8 mouse cellular contexts compared by ENCODE assay signal in genomic region chr4:132074077-132074932, GRCm38 (mm10). TPM values are rescaled to one million over a fixed set of nuclear protein-coding genes. Genes with fewer than 3 reads are reported as not detected.
DNase-seq lines count a peak whose midpoint lies in the region; ATAC-seq and TF ChIP-seq lines count a peak whose summit lies in the region.

Gene Gm10300, plus strand, starts transcription at chr4:132074697.

- TF ChIP-seq CTCF in left cerebral cortex, adult 2 months (IDR thresholded peaks at IDR 0.05), result no peak
- TF ChIP-seq CTCF in liver, embryonic 14.5 days (IDR thresholded peaks at IDR 0.05; ENCODE audit: low read depth), result no peak

- H3K9me3 ChIP-seq in liver, embryonic 14.5 days (ENCODE audit: control insufficient read depth, low read length), result no peaks in the 10 kb centered on the region

- no peaks in the 10 kb centered on the region for H3K27me3 ChIP-seq in liver, embryonic 14.5 days (ENCODE audit: control insufficient read depth, insufficient read depth, low read length)

- intact Hi-C loops in left cerebral cortex, adult 2 months (cut with DNase I), result no loop called here
- intact Hi-C loops in gastrocnemius, postnatal 36 days (cut with DNase I), result loop anchor here (1.0 kb wide), 1 partner anchor 26 kb away; no protein-coding TSS in a partner anchor

- peak within 1 kb of the TSS; percentile 83 for H3K27ac ChIP-seq in left cerebral cortex, adult 2 months
- peak within 1 kb of the TSS; percentile 100 for H3K27ac ChIP-seq in liver, embryonic 14.5 days

- H3K4me2 ChIP-seq in liver, embryonic 14.5 days (ENCODE audit: low read depth), result peak within 1 kb of the TSS; percentile 100

- H3K4me1 ChIP-seq in liver, embryonic 14.5 days (replicated peaks; ENCODE audit: control insufficient read depth in 2 of 2, insufficient read depth in 2 of 2, low read length in 1 of 2), result peaks cover 69 to 75% of the 10 kb centered on the region in 2 experiments

- no peak for TF ChIP-seq EP300 in liver, embryonic 14.5 days (IDR thresholded peaks at IDR 0.05; ENCODE audit: low read depth)

- WGBS in liver, embryonic 14.5 days (ENCODE audit: insufficient replicate concordance), result 0% methylated on average over 42 of the region's 42 CpGs

- peak within 1 kb of the TSS; percentile 89 for H3K4me3 ChIP-seq in left cerebral cortex, adult 2 months
- H3K4me3 ChIP-seq in liver, embryonic 14.5 days (ENCODE audit: insufficient read depth in 1 of 2, low read depth in 2 of 2, low read length in 2 of 2), result peak within 1 kb of the TSS; percentile 88 to 94

- peaks cover 39% of the 10 kb centered on the region for H3K36me3 ChIP-seq in liver, embryonic 14.5 days (replicated peaks; ENCODE audit: control insufficient read depth, insufficient read depth, low read depth)

- DNase-seq in left cerebral cortex, adult 2 months (ENCODE audit: extremely low spot score in 1 of 2, low spot score in 2 of 2), result peak in 1 of 2 experiments; percentile 17
- no peak for DNase-seq in left cerebral cortex, adult 11 months (ENCODE audit: low spot score)
- peak; percentile 66 for DNase-seq in cerebellum, adult 9-11 months
- peak; percentile 23 to 62 for DNase-seq in gastrocnemius, postnatal 36 days
- DNase-seq in liver, embryonic 14.5 days (ENCODE audit: low read depth in 3 of 3, low spot score in 3 of 3), result no peak
- DNase-seq in natural killer cell, adult 2 months (ENCODE audit: low spot score in 2 of 2), result peak; percentile 53 to 58
- peak; percentile 50 to 71 for DNase-seq in thymus, postnatal 36 days

- peak; percentile 13 for ATAC-seq in inflammation-experienced regulatory T-cells, adult 6 months
- peak; percentile 18; the same call in 1 of the 2 replicates for ATAC-seq in liver, embryonic 14.5 days (ENCODE audit: insufficient read depth)

- peak within 1 kb of the TSS; percentile 98 for H3K9ac ChIP-seq in liver, embryonic 14.5 days (replicated peaks)

RNA-seq across cellular contexts. Expression of gene Gm10300, which starts in this region (rescaled TPM):
- total RNA-seq in left cerebral cortex, adult 2 months (2021), result not detected
- not detected for total RNA-seq in gastrocnemius, postnatal 36 days (2021)
- polyA plus RNA-seq in inflammation-experienced regulatory T-cells, adult 6 months (2017; shearing (Covaris generic)), result not detected
- 0.11 and 0.15 TPM in 2 replicates for polyA plus RNA-seq in liver, embryonic 14.5 days (2012; rRNA removed)
- polyA plus RNA-seq in liver, embryonic 14.5 days (2014; fragmentation: Nextera tagmentation; extraction: Ambion mirVana), result 0.32 and 0.40 TPM in 2 replicates

Comparison
In these comparisons a context has a peak if more than half of its experiments do, and no peak if none do; other contexts are left out.
1. Peak in DNase-seq in gastrocnemius, postnatal 36 days; RNA of the gene not detected or under 1 TPM.
2. Peak in ATAC-seq in inflammation-experienced regulatory T-cells, adult 6 months; RNA of the gene not detected or under 1 TPM.
3. Peak in ATAC-seq, H3K4me3 ChIP-seq, H3K27ac ChIP-seq, H3K9ac ChIP-seq and H3K4me2 ChIP-seq in liver, embryonic 14.5 days; RNA of the gene not detected or under 1 TPM.
4. DNase-seq: peak in cerebellum, adult 9-11 months (single experiment), natural killer cell, adult 2 months (2 of 2) and thymus, postnatal 36 days (2 of 2); none in left cerebral cortex, adult 11 months (single experiment) and liver, embryonic 14.5 days (0 of 3).